Mouse (Mus musculus): ENCODE results near the gene Alkbh1.

Alkbh1 gene

GRCm38 (mm10) chr12:87419974-87420485 lies 23.8 kb downstream of the Alkbh1 start:
- DNase-seq (ENCODE audit: extremely low read depth, insufficient read length, low spot score): no peak

- no peak for DNase-seq (ENCODE audit: extremely low read depth, insufficient read length, low spot score)
These were observed 24.9 kb downstream of the Alkbh1 start for GRCm38 (mm10) chr12:87418921-87419320.

- peak; percentile 35 for DNase-seq (ENCODE audit: extremely low read depth, insufficient read length, low spot score)
These were observed 27.1 kb downstream of the Alkbh1 start for GRCm38 (mm10) chr12:87416690-87417089.

GRCm38 (mm10) chr12:87415358-87415757 lies 28.5 kb downstream of the Alkbh1 start:
- no peak for DNase-seq (ENCODE audit: extremely low read depth, insufficient read length, low spot score)

- no peak for DNase-seq (ENCODE audit: extremely low read depth, insufficient read length, low spot score)
These were observed 30.5 kb downstream of the Alkbh1 start for GRCm38 (mm10) chr12:87413179-87413790.

- DNase-seq (ENCODE audit: extremely low read depth, insufficient read length, low spot score): no peak
These were observed 32.8 kb downstream of the Alkbh1 start for GRCm38 (mm10) chr12:87410999-87411398.

- DNase-seq (ENCODE audit: extremely low read depth, insufficient read length, low spot score): no peak
These were observed 34.7 kb downstream of the Alkbh1 start for GRCm38 (mm10) chr12:87409123-87409522.

GRCm38 (mm10) chr12:87407869-87408605 lies 35.8 kb downstream of the Alkbh1 start:
- peak; percentile 67 for DNase-seq (ENCODE audit: extremely low read depth, insufficient read length, low spot score)

GRCm38 (mm10) chr12:87405721-87406120 lies 38.1 kb downstream of the Alkbh1 start:
- DNase-seq (ENCODE audit: extremely low read depth, insufficient read length, low spot score): no peak

GRCm38 (mm10) chr12:87405165-87405564 lies 38.7 kb downstream of the Alkbh1 start:
- DNase-seq (ENCODE audit: extremely low read depth, insufficient read length, low spot score): no peak

- DNase-seq (ENCODE audit: extremely low read depth, insufficient read length, low spot score): no peak
These were observed 41.9 kb downstream of the Alkbh1 start for GRCm38 (mm10) chr12:87401883-87402282.

GRCm38 (mm10) chr12:87399119-87399819 lies 44.5 kb downstream of the Alkbh1 start:
- no peak for DNase-seq (ENCODE audit: extremely low read depth, insufficient read length, low spot score)

- DNase-seq (ENCODE audit: extremely low read depth, insufficient read length, low spot score): no peak
These were observed 45.9 kb downstream of the Alkbh1 start for GRCm38 (mm10) chr12:87397811-87398417.

- DNase-seq (ENCODE audit: extremely low read depth, insufficient read length, low spot score): no peak
These were observed 46.7 kb downstream of the Alkbh1 start for GRCm38 (mm10) chr12:87397126-87397525.

GRCm38 (mm10) chr12:87394316-87394715 lies 49.5 kb downstream of the Alkbh1 start:
- no peak for DNase-seq (ENCODE audit: extremely low read depth, insufficient read length, low spot score)

GRCm38 (mm10) chr12:87393447-87394145 lies 50.2 kb downstream of the Alkbh1 start:
- DNase-seq (ENCODE audit: extremely low read depth, insufficient read length, low spot score): no peak

- DNase-seq (ENCODE audit: extremely low read depth, insufficient read length, low spot score): no peak
These were observed 52.5 kb downstream of the Alkbh1 start for GRCm38 (mm10) chr12:87391355-87391754.

- no peak for DNase-seq (ENCODE audit: extremely low read depth, insufficient read length, low spot score)
These were observed 54.6 kb downstream of the Alkbh1 start for GRCm38 (mm10) chr12:87389231-87389630.

GRCm38 (mm10) chr12:87388122-87388774 lies 55.6 kb downstream of the Alkbh1 start, which contains the start of gene Sptlc2:
Gene Sptlc2, minus strand, starts transcription at chr12:87388355.
- DNase-seq (ENCODE audit: extremely low read depth, insufficient read length, low spot score): peak; percentile 98
